Mouse (Mus musculus) small intestine, adult 2 months (tissue): Measurements from ENCODE around the gene Rnf126. TPM values are rescaled to one million over a fixed set of nuclear protein-coding genes. Genes with fewer than 3 reads are reported as not detected.

Experiments
- H3K27ac ChIP-seq: fragments of 200-500 bp; 2 replicates; pipeline ENCODE4 v1.5.1; 2012; ENCODE audit warnings: low read depth, low read length, control low read depth, inconsistent platforms; ENCODE audit not compliant: insufficient read depth
- H3K27me3 ChIP-seq: fragments of 200-500 bp; 2 replicates; pipeline ENCODE4 v1.6.1; 2012; ENCODE audit warnings: mild to moderate bottlenecking, moderate library complexity, low read length, inconsistent platforms; ENCODE audit not compliant: control insufficient read depth, insufficient read depth
- H3K36me3 ChIP-seq: fragments of 200-500 bp; 2 replicates; pipeline ENCODE4 v1.6.1; 2012; ENCODE audit warnings: mild to moderate bottlenecking, low read length, control low read depth, inconsistent platforms; ENCODE audit not compliant: control insufficient read depth, insufficient read depth
- H3K4me1 ChIP-seq: fragments of 200-500 bp; 2 replicates; pipeline ENCODE4 v1.6.1; 2012; ENCODE audit warnings: low read length, inconsistent platforms, mixed read lengths; ENCODE audit not compliant: control insufficient read depth, insufficient read depth, insufficient read length
- H3K4me3 ChIP-seq: fragments of 200-500 bp; 2 replicates; pipeline ENCODE4 v1.5.1; 2012; ENCODE audit warnings: low read depth, mild to moderate bottlenecking, control low read depth, inconsistent platforms, low read length, moderate library complexity
- CTCF ChIP-seq: fragments of 200-500 bp; IDR thresholded peaks from 2 replicates; pipeline ENCODE4 v1.5.1; 2012; ENCODE audit warnings: low read depth, mild to moderate bottlenecking, control low read depth, inconsistent platforms, low read length, moderate library complexity, mixed read lengths; ENCODE audit not compliant: insufficient replicate concordance, insufficient read length; ENCODE audit errors: extremely low read depth
- POLR2A ChIP-seq: fragments of 200-500 bp; IDR thresholded peaks from 2 replicates; pipeline ENCODE4 v1.6.1; 2012; ENCODE audit warnings: low read depth, mild to moderate bottlenecking, control low read depth, inconsistent platforms, low read length, moderate library complexity
- WGBS: fragments of 180-500 bp; shearing (Covaris S2); methylation state at CpG from one replicate; pipeline ENCODE4 v1.1.7; 2018; 5-methylcytosine and 5-hydroxymethylcytosine counted together
- polyA plus RNA-seq: library from polyadenylated mRNA; depleted of rRNA; stranded (reverse); fragments of >200 nt; gene quantifications from 2 replicates; pipeline ENCODE4 v1.2.3, GENCODE M21; 2012

Gene Rnf126
- polyA plus RNA-seq, 1 experiment = 222 TPM

GRCm38 (mm10) chr10:79726090-79726489, 40.7 kb downstream of the Rnf126 start:
- H3K36me3 ChIP-seq = no peaks in the 10 kb centered on the region
- 34% methylated on average over 11 of the region's 11 CpGs for WGBS

GRCm38 (mm10) chr10:79723692-79724091, 43.1 kb downstream of the Rnf126 start:
- Histone ChIP-seq H3K36me3 (no peaks in the 10 kb centered on the region), H3K4me3 (no peak overlapping the region), H3K4me1 (no peaks in the 10 kb centered on the region), H3K27ac (no peak overlapping the region), H3K27me3 (no peaks in the 10 kb centered on the region)
- no peak for TF ChIP-seq POLR2A
- TF ChIP-seq CTCF = no peak
- 70% methylated on average over 7 of the region's 7 CpGs for WGBS

More at GRCm38 (mm10) chr10:79726090-79726489, 40.7 kb downstream of the Rnf126 start:
- no peak overlapping the region for H3K27ac ChIP-seq
- no peaks in the 10 kb centered on the region for H3K4me1 ChIP-seq
- H3K4me3 ChIP-seq = no peak overlapping the region
- TF ChIP-seq POLR2A (no peak), CTCF (peak; percentile 65)
- no peaks in the 10 kb centered on the region for H3K27me3 ChIP-seq

- 0 out of 2 replicates have a peak, but pooled peaks cover under 1% of the 10 kb centered on the region for H3K27me3 ChIP-seq
- WGBS = 48% methylated on average over 6 of the region's 6 CpGs
- H3K27ac ChIP-seq = no peak overlapping the region
- TF ChIP-seq POLR2A (no peak), CTCF (no peak)
- H3K36me3 ChIP-seq = no peaks in the 10 kb centered on the region
- H3K4me3 ChIP-seq = no peak overlapping the region
- H3K4me1 ChIP-seq = no peaks in the 10 kb centered on the region
Measured at GRCm38 (mm10) chr10:79723047-79723446, 43.7 kb downstream of the Rnf126 start.

GRCm38 (mm10) chr10:79721089-79721488, 45.7 kb downstream of the Rnf126 start:
- Histone ChIP-seq H3K36me3 (no peaks in the 10 kb centered on the region), H3K27ac (no peak overlapping the region), H3K4me1 (peaks cover 12% of the 10 kb centered on the region), H3K27me3 (peaks cover 19% of the 10 kb centered on the region; the same call in 1 of the 2 replicates), H3K4me3 (no peak overlapping the region)
- no peak for TF ChIP-seq POLR2A
- no peak for TF ChIP-seq CTCF
- 50% methylated on average over 5 of the region's 5 CpGs for WGBS

- 2% methylated on average over 43 of the region's 43 CpGs for WGBS
- TF ChIP-seq CTCF = no peak
- TF ChIP-seq POLR2A = no peak
- Histone ChIP-seq H3K4me3 (peak overlapping the region; percentile 71), H3K27ac (no peak overlapping the region), H3K27me3 (peaks cover 20% of the 10 kb centered on the region), H3K36me3 (no peaks in the 10 kb centered on the region), H3K4me1 (peaks cover 12% of the 10 kb centered on the region)
Measured at GRCm38 (mm10) chr10:79717640-79718357, 49.0 kb downstream of the Rnf126 start.

GRCm38 (mm10) chr10:79716988-79717355, 49.8 kb downstream of the Rnf126 start:
- WGBS = under 1% methylated on average over 44 of the region's 44 CpGs
- peak overlapping the region; percentile 71 for H3K4me3 ChIP-seq
- H3K36me3 ChIP-seq = peaks cover 2% of the 10 kb centered on the region; the same call in 1 of the 2 replicates
- peaks cover 12% of the 10 kb centered on the region for H3K4me1 ChIP-seq
- no peak for TF ChIP-seq POLR2A
- no peak for TF ChIP-seq CTCF
- H3K27me3 ChIP-seq = peaks cover 20% of the 10 kb centered on the region
- H3K27ac ChIP-seq = no peak overlapping the region

- H3K4me3 ChIP-seq = peak within 1 kb of the TSS; percentile 71
- H3K27ac ChIP-seq = no peak within 1 kb of the TSS
- 3% methylated on average over 90 of the region's 91 CpGs for WGBS
- peaks cover 12% of the 10 kb centered on the region for H3K4me1 ChIP-seq
- H3K27me3 ChIP-seq = peaks cover 20% of the 10 kb centered on the region
- no peak for TF ChIP-seq POLR2A
- no peak for TF ChIP-seq CTCF
- H3K36me3 ChIP-seq = peaks cover 7% of the 10 kb centered on the region
Measured at GRCm38 (mm10) chr10:79716254-79716987, 50.3 kb downstream of the Rnf126 start, which contains the start of gene Hcn2. Hcn2 (plus strand) TSS chr10:79716634.
